Mouse (Mus musculus): ENCODE data around the gene Arhgap15. TPM values are rescaled to one million over a fixed set of nuclear protein-coding genes. Genes with fewer than 3 reads are reported as not detected.

Gene Arhgap15
- total RNA-seq (2023) = 155 and 231 TPM in 2 replicates

GRCm38 (mm10) chr2:43748287-43748983, at the start of gene Arhgap15:
Arhgap15 (plus strand) TSS chr2:43748824.

Other genes starting within 250 kb of the Arhgap15 start
- 0.51 and 0.57 TPM in 2 replicates for gene Kynu, start 193.5 kb upstream of the Arhgap15 start, total RNA-seq (2023)